Mouse (Mus musculus) inflammation-experienced regulatory T-cells, adult 6 months (primary cell): ENCODE measurements around the gene Trmt1. TPM values are rescaled to one million over a fixed set of nuclear protein-coding genes. Genes with fewer than 3 reads are reported as not detected.
A peak's percentile ranks its signal among the peaks of the same experiment; 100 is the strongest.

Experiments used
- ATAC-seq: one replicate; pipeline ENCODE4 v1.8.0; 2017
- polyA plus RNA-seq, 3 experiments: library from polyadenylated mRNA; unstranded; fragments of 100-300 nt; shearing (Covaris generic); gene quantifications; one replicate each; pipeline ENCODE4 v1.2.1; 2017

Gene Trmt1
- polyA plus RNA-seq, 3 experiments from 2014 or later: 28.0 to 61.1 (median 55.5) TPM

- ATAC-seq: no peak
Measured at GRCm38 (mm10) chr8:84693332-84693731, 7.2 kb downstream of the Trmt1 start.

GRCm38 (mm10) chr8:84695140-84695539 lies 9.0 kb downstream of the Trmt1 start:
- no peak for ATAC-seq

GRCm38 (mm10) chr8:84697166-84698130 lies 11.3 kb downstream of the Trmt1 start:
- ATAC-seq: no peak

GRCm38 (mm10) chr8:84698288-84698687 lies 12.2 kb downstream of the Trmt1 start:
- ATAC-seq: no peak

- no peak for ATAC-seq
Measured at GRCm38 (mm10) chr8:84698929-84699401, 12.9 kb downstream of the Trmt1 start.

- ATAC-seq: peak; percentile 38
Measured at GRCm38 (mm10) chr8:84699861-84700322, 13.8 kb downstream of the Trmt1 start.

GRCm38 (mm10) chr8:84700526-84700925 lies 14.4 kb downstream of the Trmt1 start:
- ATAC-seq: no peak

GRCm38 (mm10) chr8:84700941-84701911 lies 15.1 kb downstream of the Trmt1 start, which contains the start of gene Lyl1:
TSS of gene Lyl1 (plus strand) at chr8:84701457.
- peak; percentile 28 for ATAC-seq

GRCm38 (mm10) chr8:84702561-84702960 lies 16.5 kb downstream of the Trmt1 start:
- ATAC-seq: no peak

GRCm38 (mm10) chr8:84702963-84703465 lies 16.9 kb downstream of the Trmt1 start:
- no peak for ATAC-seq

- peak; percentile 43 for ATAC-seq
Measured at GRCm38 (mm10) chr8:84703466-84704249, 17.6 kb downstream of the Trmt1 start.

- ATAC-seq: peak; percentile 51
Measured at GRCm38 (mm10) chr8:84704356-84704755, 18.2 kb downstream of the Trmt1 start.

- ATAC-seq: no peak
Measured at GRCm38 (mm10) chr8:84704867-84705831, 19.0 kb downstream of the Trmt1 start.

GRCm38 (mm10) chr8:84705960-84706359 lies 19.9 kb downstream of the Trmt1 start:
- no peak for ATAC-seq

- ATAC-seq: no peak
Measured at GRCm38 (mm10) chr8:84706610-84707266, 20.6 kb downstream of the Trmt1 start.

GRCm38 (mm10) chr8:84707267-84707883 lies 21.3 kb downstream of the Trmt1 start:
- ATAC-seq: no peak

GRCm38 (mm10) chr8:84708071-84708541 lies 22.0 kb downstream of the Trmt1 start:
- ATAC-seq: no peak

GRCm38 (mm10) chr8:84708774-84709475 lies 22.8 kb downstream of the Trmt1 start:
- peak; percentile 80 for ATAC-seq
